Mouse (Mus musculus) limb, embryonic 12.5 days (tissue): ENCODE results near the gene Adgrv1. TPM values are rescaled to one million over a fixed set of nuclear protein-coding genes. Genes with fewer than 3 reads are reported as not detected.

ENCODE experiments used
- ATAC-seq: fragments of 200-750 bp; cut with Nextera tagmentation; 2 replicates; pipeline ENCODE4 v1.8.0; 2017; ENCODE audit warnings: low read depth, moderate TSS enrichment; ENCODE audit not compliant: insufficient number of reproducible peaks, insufficient read depth, low FRiP score, low TSS enrichment
- H3K27ac ChIP-seq: fragments of 300-500 bp; sonication (generic); 2 replicates; pipeline ENCODE4 v1.5.1; 2016; ENCODE audit warnings: mild to moderate bottlenecking, moderate library complexity
- H3K27me3 ChIP-seq: fragments of 300-500 bp; sonication (generic); 2 replicates; pipeline ENCODE4 v1.6.1; 2016; ENCODE audit warnings: mild to moderate bottlenecking, moderate library complexity
- H3K36me3 ChIP-seq: fragments of 300-500 bp; sonication (generic); 2 replicates; pipeline ENCODE4 v1.6.1; 2016; ENCODE audit warnings: mild to moderate bottlenecking, moderate library complexity
- H3K4me1 ChIP-seq: fragments of 300-500 bp; sonication (generic); replicated peaks from 2 replicates; pipeline ENCODE4 v1.6.1; 2016
- H3K4me2 ChIP-seq: fragments of 300-500 bp; sonication (generic); 2 replicates; pipeline ENCODE4 v1.6.1; 2016; ENCODE audit warnings: mild to moderate bottlenecking, moderate library complexity
- H3K4me3 ChIP-seq: fragments of 300-500 bp; sonication (generic); replicated peaks from 2 replicates; pipeline ENCODE4 v1.5.1; 2016; ENCODE audit warnings: mild to moderate bottlenecking
- H3K9ac ChIP-seq: fragments of 300-500 bp; sonication (generic); replicated peaks from 2 replicates; pipeline ENCODE4 v1.6.1; 2016; ENCODE audit warnings: mild to moderate bottlenecking, moderate library complexity
- H3K9me3 ChIP-seq: fragments of 300-500 bp; sonication (generic); 2 replicates; pipeline ENCODE4 v1.6.1; 2016; ENCODE audit warnings: mild to moderate bottlenecking, moderate library complexity
- WGBS: fragments of 180-500 bp; shearing (Covaris S2); methylation state at CpG from one replicate; pipeline ENCODE4 v1.1.7; 2016; 5-methylcytosine and 5-hydroxymethylcytosine counted together
- polyA plus RNA-seq: library from polyadenylated mRNA; unstranded; fragments of >200 nt; fragmentation: Nextera tagmentation; extraction: Ambion mirVana; gene quantifications from 2 replicates; pipeline ENCODE4 v1.2.1, GENCODE M21; 2016

Gene Adgrv1
- polyA plus RNA-seq, 1 experiment from 2014 or later: 0.97 TPM

DNA sequence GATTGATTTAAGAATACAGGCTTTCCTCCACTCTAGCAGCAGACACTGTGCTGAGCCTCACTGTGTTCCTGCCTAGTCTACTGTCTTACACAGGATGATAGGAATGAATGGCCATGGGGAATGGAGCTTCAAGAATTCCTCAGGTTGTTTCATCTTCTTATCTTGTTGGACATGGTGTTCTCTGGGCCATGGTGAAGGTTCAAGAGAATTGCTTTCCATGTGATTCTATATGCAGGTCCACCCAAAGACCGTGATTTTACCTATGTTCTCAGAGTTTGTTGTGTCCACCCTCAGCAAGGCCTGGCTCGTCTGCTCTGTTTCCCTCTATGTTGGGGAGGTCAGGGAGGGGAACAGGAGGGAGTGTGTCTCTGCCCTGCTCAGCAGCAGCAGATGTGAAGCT is 26.0 kb downstream of the Adgrv1 start:
- H3K9me3 ChIP-seq: peaks cover 5% of the 10 kb centered on the region; the same call in 1 of the 2 replicates
- 86% methylated on average over 2 of the region's 2 CpGs for WGBS
- H3K4me3 ChIP-seq: no peak overlapping the region
- no peak overlapping the region for H3K27ac ChIP-seq
- H3K9ac ChIP-seq: no peak overlapping the region
- no peak overlapping the region for H3K4me2 ChIP-seq
- H3K36me3 ChIP-seq: no peaks in the 10 kb centered on the region
- ATAC-seq: no peak
- H3K4me1 ChIP-seq: no peaks in the 10 kb centered on the region
- no peaks in the 10 kb centered on the region for H3K27me3 ChIP-seq

DNA sequence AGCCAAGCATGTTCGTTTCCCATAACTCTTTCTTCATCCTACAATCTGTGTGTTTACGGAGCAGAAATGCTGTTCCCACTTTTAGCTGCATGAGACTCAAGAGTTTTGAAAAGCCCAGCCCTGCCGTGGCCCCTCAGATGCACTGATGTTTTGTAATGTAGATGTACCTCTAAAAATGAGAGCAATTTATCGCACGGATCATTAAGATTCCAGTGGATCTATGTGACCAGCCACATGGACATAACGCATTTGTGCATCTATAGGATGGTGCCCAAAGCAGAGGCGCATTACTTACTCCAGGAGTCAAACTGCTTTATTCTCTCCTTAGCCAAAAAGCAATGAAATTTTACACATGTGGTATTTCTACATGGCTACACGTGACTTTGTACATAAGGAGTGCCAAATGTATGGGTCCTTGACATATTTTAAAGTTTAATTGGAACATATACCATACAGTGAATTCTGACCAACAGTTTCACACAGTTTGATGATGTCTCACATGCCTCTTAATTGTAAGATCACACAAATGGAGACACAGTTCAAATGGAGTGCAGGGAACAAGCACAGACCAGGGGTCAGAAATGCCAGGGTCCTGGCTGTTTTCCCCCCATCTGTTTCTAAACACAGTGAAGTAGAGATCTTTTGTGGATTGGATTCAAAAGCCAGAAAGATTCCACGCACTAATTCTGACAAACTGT is 35.9 kb downstream of the Adgrv1 start:
- Histone ChIP-seq H3K4me1 (no peaks in the 10 kb centered on the region), H3K9me3 (no peaks in the 10 kb centered on the region), H3K36me3 (no peaks in the 10 kb centered on the region), H3K4me3 (no peak overlapping the region), H3K9ac (no peak overlapping the region), H3K4me2 (no peak overlapping the region), H3K27ac (no peak overlapping the region), H3K27me3 (no peaks in the 10 kb centered on the region)
- ATAC-seq: no peak
- WGBS: 84% methylated on average over 9 of the region's 9 CpGs

DNA sequence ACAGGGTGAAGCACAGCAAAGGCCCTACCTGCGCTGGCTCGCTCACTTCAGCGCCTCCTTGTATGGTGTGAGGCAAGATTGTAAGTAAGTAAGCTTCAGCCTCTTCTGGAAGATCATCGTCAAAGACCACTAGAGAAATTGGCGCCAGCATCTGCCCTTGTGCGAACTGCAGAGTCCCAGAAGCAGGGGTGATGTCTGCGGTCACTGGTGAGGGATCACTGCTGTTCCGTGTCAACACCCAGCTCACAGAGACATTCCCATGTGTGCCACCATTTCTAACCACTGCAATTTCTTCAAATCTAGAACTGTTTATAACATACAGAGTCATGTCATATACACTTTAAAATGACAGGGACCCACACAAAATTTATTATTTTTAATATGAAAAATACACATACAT is 54.3 kb downstream of the Adgrv1 start:
- Histone ChIP-seq H3K4me3 (no peak overlapping the region), H3K9ac (no peak overlapping the region), H3K36me3 (no peaks in the 10 kb centered on the region), H3K4me2 (no peak overlapping the region), H3K27me3 (no peaks in the 10 kb centered on the region), H3K9me3 (no peaks in the 10 kb centered on the region), H3K27ac (no peak overlapping the region), H3K4me1 (no peaks in the 10 kb centered on the region)
- 91% methylated on average over 8 of the region's 8 CpGs for WGBS
- ATAC-seq: no peak

DNA sequence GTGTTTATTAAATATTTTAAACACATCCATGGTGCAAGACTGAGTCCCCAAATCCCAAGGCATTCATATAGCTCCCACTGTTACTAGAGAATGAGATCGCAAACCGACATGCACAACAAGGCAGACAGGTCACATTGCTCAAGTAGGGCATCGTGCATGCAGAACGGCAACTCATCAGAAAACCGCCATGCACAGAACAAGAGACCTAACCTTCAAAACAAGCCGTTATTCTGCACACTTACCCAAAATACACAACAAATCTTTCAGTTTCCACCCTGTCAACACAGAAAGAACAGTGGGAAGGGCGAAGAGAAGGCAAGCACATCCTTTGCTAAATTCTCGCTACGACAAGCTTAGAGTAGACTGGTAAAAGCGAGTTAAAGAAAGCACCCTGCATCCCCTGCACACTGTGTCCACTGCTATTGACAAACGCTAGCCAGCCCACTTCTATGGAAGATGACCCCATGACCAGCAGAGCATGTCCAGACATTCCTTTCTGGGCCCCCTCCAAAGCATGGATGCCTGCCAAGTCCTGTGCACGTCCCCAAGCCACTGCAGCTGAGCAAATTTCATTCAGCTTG is 62.6 kb downstream of the Adgrv1 start:
- no peak overlapping the region for H3K27ac ChIP-seq
- H3K4me3 ChIP-seq: no peak overlapping the region
- 0 out of 2 replicates have a peak, but pooled peaks cover 4% of the 10 kb centered on the region for H3K4me1 ChIP-seq
- no peaks in the 10 kb centered on the region for H3K27me3 ChIP-seq
- WGBS: 73% methylated on average over 12 of the region's 12 CpGs
- no peak for ATAC-seq
- H3K4me2 ChIP-seq: no peak overlapping the region
- H3K9ac ChIP-seq: no peak overlapping the region
- no peaks in the 10 kb centered on the region for H3K36me3 ChIP-seq
- H3K9me3 ChIP-seq: no peaks in the 10 kb centered on the region

DNA sequence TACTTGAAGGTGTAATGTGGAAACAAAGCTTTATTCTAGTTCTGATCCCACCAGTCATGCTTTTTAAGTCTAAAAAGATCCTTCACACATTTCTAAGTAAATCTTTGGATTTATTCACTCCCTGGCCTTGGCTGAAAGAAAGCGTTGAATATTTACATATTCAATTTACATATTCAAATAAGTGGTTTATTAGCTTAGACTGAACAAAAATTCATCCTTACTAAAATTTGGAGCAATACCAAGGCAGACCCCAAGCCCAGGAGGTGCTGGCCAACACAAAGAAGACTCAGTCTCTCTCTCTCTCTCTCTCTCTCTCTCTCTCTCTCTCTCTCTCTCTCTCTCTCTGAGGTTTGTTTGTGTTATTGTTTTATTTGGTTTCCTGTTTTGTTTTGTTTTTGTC is 82.9 kb downstream of the Adgrv1 start:
- no peak for ATAC-seq
- Histone ChIP-seq H3K9ac (no peak overlapping the region), H3K4me3 (no peak overlapping the region), H3K27me3 (no peaks in the 10 kb centered on the region), H3K27ac (no peak overlapping the region), H3K9me3 (no peaks in the 10 kb centered on the region), H3K36me3 (no peaks in the 10 kb centered on the region), H3K4me2 (no peak overlapping the region), H3K4me1 (no peaks in the 10 kb centered on the region)
- 91% methylated on average over 1 of the region's 1 CpGs for WGBS

DNA sequence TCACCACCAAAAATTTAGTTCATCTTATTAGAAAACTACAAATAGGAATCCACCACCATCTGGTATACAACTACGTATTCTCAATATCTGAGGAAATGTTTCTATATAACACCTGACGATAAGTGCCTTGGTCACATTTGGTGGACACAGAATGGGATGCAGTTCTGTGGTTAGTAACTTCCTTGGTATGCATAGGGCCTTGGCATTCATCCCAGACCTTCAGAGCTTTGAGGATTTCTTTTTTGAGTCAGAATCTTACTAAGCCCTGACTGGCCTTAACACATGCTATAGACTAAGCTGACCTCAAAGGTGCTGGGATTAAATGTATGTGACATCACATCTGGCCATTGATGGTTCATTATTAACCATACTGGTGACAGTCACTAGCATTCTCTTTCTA is 98.0 kb downstream of the Adgrv1 start:
- no peak for ATAC-seq
- Histone ChIP-seq H3K27me3 (no peaks in the 10 kb centered on the region), H3K4me2 (no peak overlapping the region), H3K27ac (no peak overlapping the region), H3K9ac (no peak overlapping the region), H3K9me3 (no peaks in the 10 kb centered on the region), H3K4me1 (no peaks in the 10 kb centered on the region), H3K4me3 (no peak overlapping the region), H3K36me3 (no peaks in the 10 kb centered on the region)
- 86% methylated on average over 2 of the region's 2 CpGs for WGBS

- WGBS: 48% methylated on average over 4 of the region's 4 CpGs
- H3K9ac ChIP-seq: no peak overlapping the region
- H3K4me1 ChIP-seq: no peaks in the 10 kb centered on the region
- no peak overlapping the region for H3K4me2 ChIP-seq
- ATAC-seq: peak; percentile 42; the same call in 1 of the 2 replicates
- no peak overlapping the region for H3K4me3 ChIP-seq
- no peaks in the 10 kb centered on the region for H3K9me3 ChIP-seq
- no peaks in the 10 kb centered on the region for H3K27me3 ChIP-seq
- H3K27ac ChIP-seq: no peak overlapping the region
- H3K36me3 ChIP-seq: no peaks in the 10 kb centered on the region
These were observed 106.3 kb downstream of the Adgrv1 start for GRCm38 (mm10) chr13:81526687-81527086.

DNA sequence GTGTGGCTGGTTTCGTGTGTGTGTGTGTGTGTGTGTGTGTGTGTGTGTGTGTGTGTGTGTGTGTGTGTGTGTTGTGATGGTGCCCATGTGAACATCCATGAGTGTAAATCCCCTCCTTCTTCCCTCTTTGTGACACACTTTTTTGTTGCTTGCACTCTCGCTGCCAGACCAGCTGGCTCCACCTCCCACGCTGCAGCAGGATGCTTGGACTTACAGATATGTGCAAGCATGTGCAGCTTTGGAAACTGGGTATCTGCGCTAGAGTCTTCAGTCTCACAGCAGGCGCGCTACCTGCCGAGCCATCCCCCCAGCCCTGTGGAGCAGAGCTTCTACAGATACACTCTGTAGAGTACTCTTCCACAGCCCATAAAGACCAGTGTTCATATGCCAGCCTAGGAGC is 122.8 kb downstream of the Adgrv1 start:
- H3K27ac ChIP-seq: no peak overlapping the region
- H3K4me1 ChIP-seq: no peaks in the 10 kb centered on the region
- no peak overlapping the region for H3K4me2 ChIP-seq
- no peak overlapping the region for H3K4me3 ChIP-seq
- no peak overlapping the region for H3K9ac ChIP-seq
- H3K9me3 ChIP-seq: no peaks in the 10 kb centered on the region
- no peak for ATAC-seq
- H3K27me3 ChIP-seq: no peaks in the 10 kb centered on the region
- WGBS: 87% methylated on average over 7 of the region's 7 CpGs
- no peaks in the 10 kb centered on the region for H3K36me3 ChIP-seq

GRCm38 (mm10) chr13:81497035-81497434 is 135.9 kb downstream of the Adgrv1 start:
- H3K4me3 ChIP-seq: no peak overlapping the region
- peak; percentile 50; the same call in 1 of the 2 replicates for ATAC-seq
- peaks cover 6% of the 10 kb centered on the region; the same call in 1 of the 2 replicates for H3K4me1 ChIP-seq
- WGBS: 42% methylated on average over 3 of the region's 3 CpGs
- no peak overlapping the region for H3K9ac ChIP-seq
- H3K36me3 ChIP-seq: no peaks in the 10 kb centered on the region
- no peaks in the 10 kb centered on the region for H3K9me3 ChIP-seq
- no peaks in the 10 kb centered on the region for H3K27me3 ChIP-seq
- no peak overlapping the region for H3K4me2 ChIP-seq
- no peak overlapping the region for H3K27ac ChIP-seq

DNA sequence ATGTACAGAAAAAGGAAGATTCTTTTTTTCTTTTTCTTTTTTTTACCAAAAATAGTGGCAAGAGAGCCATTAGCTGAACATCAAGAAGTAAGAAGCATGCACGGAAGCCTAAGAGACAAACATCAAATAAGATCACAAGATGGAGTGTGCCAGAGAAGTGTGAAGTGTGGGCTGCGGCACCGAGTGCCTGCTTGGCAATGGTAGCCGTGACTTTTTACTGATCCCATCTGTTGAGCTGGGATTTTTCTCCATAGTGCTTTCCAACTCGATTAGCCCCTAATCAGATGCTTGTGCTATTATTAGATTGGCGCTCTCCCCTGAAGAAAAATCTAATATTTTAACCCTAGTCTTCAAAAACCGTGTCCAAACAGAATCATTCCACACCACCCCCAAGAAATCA is 141.0 kb downstream of the Adgrv1 start:
- ATAC-seq: no peak
- Histone ChIP-seq H3K4me1 (peaks cover 5% of the 10 kb centered on the region; the same call in 1 of the 2 replicates), H3K9me3 (0 out of 2 replicates have a peak, but pooled peaks cover 4% of the 10 kb centered on the region), H3K27me3 (no peaks in the 10 kb centered on the region), H3K4me2 (no peak overlapping the region), H3K27ac (no peak overlapping the region), H3K36me3 (no peaks in the 10 kb centered on the region), H3K9ac (no peak overlapping the region), H3K4me3 (no peak overlapping the region)
- 84% methylated on average over 7 of the region's 7 CpGs for WGBS

- no peaks in the 10 kb centered on the region for H3K27me3 ChIP-seq
- ATAC-seq: no peak; the same call in 1 of the 2 replicates
- peaks cover 3% of the 10 kb centered on the region; the same call in 1 of the 2 replicates for H3K4me1 ChIP-seq
- H3K4me3 ChIP-seq: no peak overlapping the region
- no peak overlapping the region for H3K27ac ChIP-seq
- H3K4me2 ChIP-seq: no peak overlapping the region
- no peak overlapping the region for H3K9ac ChIP-seq
- H3K36me3 ChIP-seq: no peaks in the 10 kb centered on the region
- H3K9me3 ChIP-seq: 0 out of 2 replicates have a peak, but pooled peaks cover 4% of the 10 kb centered on the region
These were observed 146.0 kb downstream of the Adgrv1 start for GRCm38 (mm10) chr13:81486980-81487379.

GRCm38 (mm10) chr13:81473750-81474149 is 159.2 kb downstream of the Adgrv1 start:
- Histone ChIP-seq H3K36me3 (no peaks in the 10 kb centered on the region), H3K4me2 (no peak overlapping the region), H3K9ac (no peak overlapping the region), H3K9me3 (no peaks in the 10 kb centered on the region), H3K27ac (no peak overlapping the region), H3K27me3 (no peaks in the 10 kb centered on the region), H3K4me1 (no peaks in the 10 kb centered on the region), H3K4me3 (no peak overlapping the region)
- no peak for ATAC-seq
